Mouse (Mus musculus): ENCODE measurements around the gene Ccnd3.
"Not testable (repeated sequence)": the region's sequence is repeated elsewhere in the genome, so short reads cannot be mapped to it uniquely, and the experiment has no call there.

GRCm38 (mm10) chr17:47598580-47599304, 93.9 kb downstream of the Ccnd3 start:
- not testable (repeated sequence) for TF ChIP-seq CTCF (IDR thresholded peaks at IDR 0.05; ENCODE audit: borderline replicate concordance, extremely low read depth, insufficient read depth, insufficient read length); POLR2A (IDR thresholded peaks at IDR 0.05; ENCODE audit: borderline replicate concordance, extremely low read depth, insufficient read depth, insufficient read length, poor library complexity, severe bottlenecking)

Data from brain, embryonic 14.5 days (tissue).